Mouse (Mus musculus): Measurements from ENCODE around the gene Esr1. TPM values are rescaled to one million over a fixed set of nuclear protein-coding genes. Genes with fewer than 3 reads are reported as not detected.

Esr1 gene
- total and polyA plus RNA-seq, 3 experiments = 0.82 TPM; not detected in 2

DNA sequence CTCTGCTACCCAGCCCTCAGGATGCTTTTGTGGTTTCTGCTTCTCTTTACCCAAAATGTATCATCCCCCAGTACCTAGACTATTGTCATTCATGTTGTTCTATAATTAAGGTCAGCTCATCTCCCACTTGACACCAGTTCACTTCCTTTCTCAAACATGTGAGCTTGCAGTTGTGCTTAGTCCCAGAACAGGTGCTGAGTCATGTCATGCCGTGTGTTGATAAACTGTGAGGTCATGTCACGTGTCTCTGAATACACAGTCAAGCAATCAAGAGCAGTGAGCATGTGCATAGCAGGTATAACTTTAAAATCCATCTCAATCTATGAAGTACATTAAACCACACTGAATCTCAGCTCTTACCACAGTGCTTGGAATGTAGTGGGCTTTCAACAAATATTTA is 297.9 kb downstream of the Esr1 start:
- Histone ChIP-seq H3K4me3 (ENCODE audit: low read depth, low read length) (no peak overlapping the region), H3K27me3 (ENCODE audit: insufficient read depth, low read length) (no peaks in the 10 kb centered on the region), H3K4me1 (ENCODE audit: insufficient read depth, low read depth, low read length) (peaks cover 2% of the 10 kb centered on the region; the same call in 1 of the 2 replicates), H3K9me3 (replicated peaks) (no peaks in the 10 kb centered on the region), H3K36me3 (replicated peaks) (no peaks in the 10 kb centered on the region)
- no peak for TF ChIP-seq GATA2 (IDR thresholded peaks at IDR 0.05; ENCODE audit: borderline replicate concordance, low read depth, low read length)
- ATAC-seq (ENCODE audit: extremely low read depth, insufficient number of reproducible peaks, low FRiP score, poor library complexity, severe bottlenecking) (peak; percentile 45; the same call in 1 of the 2 replicates), DNase-seq (ENCODE audit: low spot score) (no peak)

- no peaks in the 10 kb centered on the region for H3K36me3 ChIP-seq (replicated peaks)
- TF ChIP-seq GATA2 (IDR thresholded peaks at IDR 0.05; ENCODE audit: borderline replicate concordance, low read depth, low read length) (no peak), GATA1 (IDR thresholded peaks at IDR 0.05; ENCODE audit: borderline replicate concordance, low read length) (no peak), TAL1 (conservative IDR thresholded peaks at IDR 0.05; ENCODE audit: low read depth, low read length) (no peak), POLR2AphosphoS5 (IDR thresholded peaks at IDR 0.05; ENCODE audit: insufficient replicate concordance, low read depth, low read length) (no peak), CTCF (IDR thresholded peaks at IDR 0.05; ENCODE audit: low read depth, low read length) (no peak)
- H3K9me3 ChIP-seq (replicated peaks) = no peaks in the 10 kb centered on the region
- DNase-seq (ENCODE audit: low spot score) = no peak
- H3K4me1 ChIP-seq (ENCODE audit: insufficient read depth, low read depth, low read length) = peaks cover 2% of the 10 kb centered on the region; the same call in 1 of the 2 replicates
- no peaks in the 10 kb centered on the region for H3K27me3 ChIP-seq (ENCODE audit: insufficient read depth, low read length)
- no peak for ATAC-seq (ENCODE audit: extremely low read depth, insufficient number of reproducible peaks, low FRiP score, poor library complexity, severe bottlenecking)
- no peak overlapping the region for H3K4me3 ChIP-seq (ENCODE audit: low read depth, low read length)
Observed at GRCm38 (mm10) chr10:4910451-4910850, 299.1 kb downstream of the Esr1 start.

GRCm38 (mm10) chr10:4919046-4919445 is 307.7 kb downstream of the Esr1 start:
- ATAC-seq (ENCODE audit: extremely low read depth, insufficient number of reproducible peaks, low FRiP score, poor library complexity, severe bottlenecking) (no peak), DNase-seq (ENCODE audit: low spot score) (no peak)
- H3K4me3 ChIP-seq (ENCODE audit: low read depth, low read length) = no peak overlapping the region
- no peaks in the 10 kb centered on the region for H3K27me3 ChIP-seq (ENCODE audit: insufficient read depth, low read length)
- no peaks in the 10 kb centered on the region for H3K9me3 ChIP-seq (replicated peaks)
- no peaks in the 10 kb centered on the region for H3K36me3 ChIP-seq (replicated peaks)
- H3K4me1 ChIP-seq (ENCODE audit: insufficient read depth, low read depth, low read length) = no peaks in the 10 kb centered on the region
- no peak for TF ChIP-seq GATA1 (IDR thresholded peaks at IDR 0.05; ENCODE audit: borderline replicate concordance, low read length)
- TF ChIP-seq GATA2 (IDR thresholded peaks at IDR 0.05; ENCODE audit: borderline replicate concordance, low read depth, low read length) = no peak
- no peak for TF ChIP-seq TAL1 (conservative IDR thresholded peaks at IDR 0.05; ENCODE audit: low read depth, low read length)
- no peak for TF ChIP-seq CTCF (IDR thresholded peaks at IDR 0.05; ENCODE audit: low read depth, low read length)
- no peak for TF ChIP-seq POLR2AphosphoS5 (IDR thresholded peaks at IDR 0.05; ENCODE audit: insufficient replicate concordance, low read depth, low read length)

DNA sequence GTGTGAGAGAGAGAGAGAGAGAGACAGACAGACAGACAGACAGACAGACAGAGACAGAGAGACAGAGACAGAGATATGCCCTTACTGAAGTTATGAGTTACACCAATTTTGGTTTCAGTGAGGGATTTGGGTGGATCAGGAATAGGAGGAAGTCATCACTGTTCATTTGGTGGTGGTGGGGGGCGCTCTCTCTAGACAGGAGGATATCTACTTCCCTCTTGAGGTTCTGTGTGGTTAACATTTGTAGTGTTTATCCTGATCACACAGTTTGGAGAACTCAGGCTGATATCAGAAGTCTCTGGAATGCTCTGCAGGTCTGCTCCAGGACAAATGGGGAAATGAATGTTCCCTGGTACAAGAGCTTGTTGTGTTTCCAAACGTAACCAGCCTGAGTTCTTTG is 312.2 kb downstream of the Esr1 start:
- TF ChIP-seq GATA2 (IDR thresholded peaks at IDR 0.05; ENCODE audit: borderline replicate concordance, low read depth, low read length) = no peak
- TF ChIP-seq TAL1 (conservative IDR thresholded peaks at IDR 0.05; ENCODE audit: low read depth, low read length) = no peak
- TF ChIP-seq CTCF (IDR thresholded peaks at IDR 0.05; ENCODE audit: low read depth, low read length) = no peak
- no peak for TF ChIP-seq POLR2AphosphoS5 (IDR thresholded peaks at IDR 0.05; ENCODE audit: insufficient replicate concordance, low read depth, low read length)
- no peak for TF ChIP-seq GATA1 (IDR thresholded peaks at IDR 0.05; ENCODE audit: borderline replicate concordance, low read length)
- DNase-seq (ENCODE audit: low spot score) (no peak), ATAC-seq (ENCODE audit: extremely low read depth, insufficient number of reproducible peaks, low FRiP score, poor library complexity, severe bottlenecking) (no peak)
- H3K9me3 ChIP-seq (replicated peaks) = no peaks in the 10 kb centered on the region
- H3K27me3 ChIP-seq (ENCODE audit: insufficient read depth, low read length) = no peaks in the 10 kb centered on the region
- no peaks in the 10 kb centered on the region for H3K4me1 ChIP-seq (ENCODE audit: insufficient read depth, low read depth, low read length)
- no peaks in the 10 kb centered on the region for H3K36me3 ChIP-seq (replicated peaks)
- H3K4me3 ChIP-seq (ENCODE audit: low read depth, low read length) = no peak overlapping the region

DNA sequence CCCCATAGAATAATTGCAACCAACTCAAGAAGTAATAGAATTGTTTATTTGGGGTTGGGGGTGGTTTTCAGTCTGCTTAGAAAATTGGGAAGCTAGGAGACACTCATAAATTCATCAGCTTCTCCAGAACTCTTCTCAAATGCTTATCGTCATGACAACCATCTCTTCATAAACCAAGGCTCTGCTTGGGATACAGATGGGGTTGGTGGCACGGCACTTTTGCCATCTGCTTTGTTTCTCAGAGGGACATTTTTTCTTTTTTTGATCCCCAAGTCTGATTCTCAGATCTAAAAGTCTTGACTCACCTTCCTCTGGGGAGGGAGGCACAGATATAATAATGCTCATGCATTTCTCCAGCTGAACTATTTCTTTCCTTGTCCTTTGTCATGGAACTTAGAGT is 313.0 kb downstream of the Esr1 start:
- TF ChIP-seq CTCF (IDR thresholded peaks at IDR 0.05; ENCODE audit: low read depth, low read length) = no peak
- Histone ChIP-seq H3K36me3 (replicated peaks) (no peaks in the 10 kb centered on the region), H3K4me1 (ENCODE audit: insufficient read depth, low read depth, low read length) (no peaks in the 10 kb centered on the region), H3K27me3 (ENCODE audit: insufficient read depth, low read length) (no peaks in the 10 kb centered on the region), H3K9me3 (replicated peaks) (no peaks in the 10 kb centered on the region), H3K4me3 (ENCODE audit: low read depth, low read length) (no peak overlapping the region)
- DNase-seq (ENCODE audit: low spot score) (no peak), ATAC-seq (ENCODE audit: extremely low read depth, insufficient number of reproducible peaks, low FRiP score, poor library complexity, severe bottlenecking) (no peak)

- H3K4me3 ChIP-seq (ENCODE audit: low read depth, low read length) = no peak overlapping the region
- DNase-seq (ENCODE audit: low spot score) = no peak
- H3K36me3 ChIP-seq (replicated peaks) = no peaks in the 10 kb centered on the region
- H3K9me3 ChIP-seq (replicated peaks) = no peaks in the 10 kb centered on the region
- TF ChIP-seq TAL1 (conservative IDR thresholded peaks at IDR 0.05; ENCODE audit: low read depth, low read length) = no peak
- TF ChIP-seq POLR2AphosphoS5 (IDR thresholded peaks at IDR 0.05; ENCODE audit: insufficient replicate concordance, low read depth, low read length) = no peak
- TF ChIP-seq GATA2 (IDR thresholded peaks at IDR 0.05; ENCODE audit: borderline replicate concordance, low read depth, low read length) = no peak
- TF ChIP-seq GATA1 (IDR thresholded peaks at IDR 0.05; ENCODE audit: borderline replicate concordance, low read length) = no peak
- no peak for TF ChIP-seq CTCF (IDR thresholded peaks at IDR 0.05; ENCODE audit: low read depth, low read length)
- no peaks in the 10 kb centered on the region for H3K4me1 ChIP-seq (ENCODE audit: insufficient read depth, low read depth, low read length)
- H3K27me3 ChIP-seq (ENCODE audit: insufficient read depth, low read length) = no peaks in the 10 kb centered on the region
- no peak for ATAC-seq (ENCODE audit: extremely low read depth, insufficient number of reproducible peaks, low FRiP score, poor library complexity, severe bottlenecking)
Observed at GRCm38 (mm10) chr10:4943148-4943547, 331.8 kb downstream of the Esr1 start.

GRCm38 (mm10) chr10:4944725-4945124 is 333.3 kb downstream of the Esr1 start:
- no peak for ATAC-seq (ENCODE audit: extremely low read depth, insufficient number of reproducible peaks, low FRiP score, poor library complexity, severe bottlenecking)

More at GRCm38 (mm10) chr10:4944725-4945124, 333.3 kb downstream of the Esr1 start:
- Histone ChIP-seq H3K9me3 (replicated peaks) (no peaks in the 10 kb centered on the region), H3K4me3 (ENCODE audit: low read depth, low read length) (no peak overlapping the region), H3K36me3 (replicated peaks) (no peaks in the 10 kb centered on the region), H3K4me1 (ENCODE audit: insufficient read depth, low read depth, low read length) (no peaks in the 10 kb centered on the region), H3K27me3 (ENCODE audit: insufficient read depth, low read length) (no peaks in the 10 kb centered on the region)
- no peak for DNase-seq (ENCODE audit: low spot score)
- TF ChIP-seq TAL1 (conservative IDR thresholded peaks at IDR 0.05; ENCODE audit: low read depth, low read length) (no peak), GATA1 (IDR thresholded peaks at IDR 0.05; ENCODE audit: borderline replicate concordance, low read length) (no peak), GATA2 (IDR thresholded peaks at IDR 0.05; ENCODE audit: borderline replicate concordance, low read depth, low read length) (no peak), CTCF (IDR thresholded peaks at IDR 0.05; ENCODE audit: low read depth, low read length) (no peak), POLR2AphosphoS5 (IDR thresholded peaks at IDR 0.05; ENCODE audit: insufficient replicate concordance, low read depth, low read length) (no peak)
